Mouse (Mus musculus) gastrocnemius, adult 8-10 months (tissue): ENCODE measurements around the gene Ring1. TPM values are rescaled to one million over a fixed set of nuclear protein-coding genes. Genes with fewer than 3 reads are reported as not detected.

Experiments used
- DNase-seq, 2 experiments: peaks; one replicate each; pipeline ENCODE4 v3.0.0; 2022; ENCODE audit warnings: low spot score in 2 of 2
- total RNA-seq, 4 experiments: library from RNA; stranded (reverse); gene quantifications; 2 replicates each; pipeline ENCODE4 v1.2.4; 2022

Gene Ring1
- 10 to 100 TPM in 3 of 4 experiments, 1 to 10 TPM in 1; 9.8 to 15.6 (median 11.7) TPM for total RNA-seq

DNA sequence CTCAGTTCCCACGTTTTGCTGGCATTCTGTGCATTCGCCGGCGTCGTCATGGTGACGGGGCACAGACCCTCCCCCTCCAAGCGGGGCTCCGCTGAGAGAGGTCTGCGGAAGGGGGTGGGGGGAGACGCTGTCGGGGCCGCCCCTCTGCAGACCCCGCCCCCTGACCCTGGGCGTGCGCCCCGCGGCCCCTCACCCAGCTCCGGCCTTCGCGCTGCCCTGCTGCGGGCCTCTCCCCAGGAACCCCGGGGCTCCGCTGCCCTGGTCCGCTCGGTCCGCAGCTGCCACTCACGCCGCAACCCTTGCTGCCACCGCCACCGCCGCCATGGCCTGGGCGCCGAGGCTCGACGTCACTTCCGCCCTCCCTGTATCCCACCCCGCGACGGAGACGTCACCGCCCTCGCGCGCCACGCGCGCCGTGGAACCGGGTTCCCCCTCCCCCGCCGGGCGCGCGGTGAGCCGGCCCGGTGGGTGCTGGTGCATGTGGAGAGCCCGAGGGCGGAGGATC, at the start of gene Ring1:
TSS of gene Ring1 (minus strand) at position 364 of the 505 bp plus-strand sequence.
- peak; percentile 70 to 74 for DNase-seq

DNA sequence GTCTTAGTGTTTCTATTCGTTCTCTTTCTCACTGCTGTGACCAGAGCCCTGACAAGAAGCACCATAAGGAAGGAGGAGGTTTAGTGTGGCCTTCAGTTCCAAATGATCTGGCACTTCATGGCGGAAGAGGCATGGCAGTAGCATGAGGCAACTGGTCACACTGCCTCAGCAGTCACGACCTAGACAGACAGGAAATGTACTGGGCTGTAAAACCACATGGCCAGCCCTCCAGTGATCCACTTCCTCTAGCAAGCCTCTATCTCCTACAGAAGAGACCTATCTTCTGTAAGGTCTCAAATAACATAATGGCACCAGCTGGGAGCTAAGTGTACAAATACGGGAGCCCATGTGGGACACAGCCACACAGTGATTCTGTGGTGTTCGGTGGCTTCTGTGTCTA, 47.6 kb upstream of the Ring1 start:
- no peak for DNase-seq

DNA sequence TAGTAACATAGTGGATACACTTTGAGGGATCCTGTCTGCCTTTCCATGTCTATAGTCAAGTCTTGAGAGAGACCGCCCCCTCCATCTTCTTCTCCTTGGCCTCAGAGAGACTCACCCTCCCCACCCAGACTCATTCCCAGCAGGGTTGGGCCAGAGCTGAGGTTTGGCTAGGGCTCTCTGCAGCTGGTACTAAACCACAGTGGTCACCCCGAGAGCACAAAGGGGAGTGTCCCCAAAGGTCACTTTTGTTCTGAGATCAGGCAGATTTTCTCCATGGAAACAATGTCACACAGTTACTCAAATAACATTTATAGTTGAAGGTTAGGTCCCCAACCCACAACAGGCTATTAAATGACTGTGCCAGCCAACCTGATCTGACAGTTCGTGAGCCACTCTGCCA, 44.4 kb upstream of the Ring1 start:
- no peak for DNase-seq

DNA sequence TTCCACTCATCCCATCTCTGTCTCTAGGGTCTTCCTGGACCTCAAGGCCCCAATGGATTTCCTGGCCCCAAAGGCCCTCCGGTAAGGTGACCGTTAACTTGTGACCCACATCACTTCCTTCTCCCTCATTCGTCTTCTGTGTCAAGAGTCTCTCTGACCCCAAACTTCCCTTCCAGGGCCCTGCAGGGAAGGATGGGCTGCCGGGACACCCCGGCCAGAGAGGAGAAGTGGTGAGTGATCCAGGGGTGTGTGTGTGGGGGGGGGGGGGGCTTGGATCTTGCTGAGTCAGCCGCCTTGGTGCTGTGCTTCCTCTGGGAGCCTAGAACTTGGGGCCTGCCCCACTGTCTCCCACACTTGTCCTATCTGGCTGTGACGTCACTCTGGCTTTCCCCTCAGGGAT, 32.7 kb upstream of the Ring1 start:
- no peak for DNase-seq

DNA sequence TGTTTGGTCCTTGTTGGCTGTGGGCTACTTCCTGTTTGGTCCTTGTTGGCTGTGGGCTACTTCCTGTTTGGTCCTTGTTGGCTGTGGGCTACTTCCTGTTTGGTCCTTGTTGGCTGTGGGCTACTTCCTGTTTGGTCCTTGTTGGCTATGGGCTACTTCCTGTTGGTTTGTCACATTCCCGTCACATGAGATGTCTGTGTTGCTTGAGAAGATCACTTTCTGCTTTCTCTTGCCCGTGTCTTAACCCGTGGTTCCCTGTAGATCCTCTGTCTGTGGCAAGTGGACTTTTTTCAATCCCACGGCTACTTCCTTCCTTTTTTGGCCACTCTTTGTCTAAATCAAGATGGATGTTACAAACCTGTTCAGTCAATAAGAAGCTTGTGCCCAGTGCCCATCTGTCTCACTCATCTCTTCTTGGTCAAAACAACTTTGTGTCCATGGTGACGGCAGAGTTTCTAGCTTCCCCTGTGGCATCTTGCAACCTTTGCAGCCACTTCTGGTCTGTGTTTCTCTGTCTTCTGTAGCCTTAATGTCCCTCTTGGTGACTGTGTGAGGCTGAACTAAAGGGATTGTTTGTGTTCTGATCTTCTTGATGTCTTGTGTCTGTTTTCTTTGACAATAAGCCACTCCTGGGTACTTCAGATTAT, 23.0 kb upstream of the Ring1 start:
- DNase-seq: no peak

DNA sequence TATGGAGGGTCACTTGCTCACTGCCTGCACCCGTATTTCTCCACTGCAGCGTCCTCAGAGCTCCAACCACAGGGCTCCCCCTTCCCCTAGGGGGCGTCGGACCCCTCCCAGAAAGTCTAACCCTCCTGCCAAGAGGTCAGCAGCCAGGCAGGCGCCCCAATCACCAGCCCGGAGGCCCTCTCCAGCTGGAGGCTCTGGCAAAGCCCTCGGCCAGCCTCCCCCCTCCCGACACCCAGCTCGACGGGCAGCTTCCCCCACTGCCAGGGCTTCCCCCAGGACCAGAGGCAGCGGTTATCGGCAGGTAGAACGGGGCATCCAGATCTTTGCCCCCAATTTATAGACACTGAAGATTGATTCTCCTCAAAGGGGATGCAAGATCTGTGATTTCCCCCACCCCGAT, 21.5 kb upstream of the Ring1 start:
- DNase-seq: no peak

DNA sequence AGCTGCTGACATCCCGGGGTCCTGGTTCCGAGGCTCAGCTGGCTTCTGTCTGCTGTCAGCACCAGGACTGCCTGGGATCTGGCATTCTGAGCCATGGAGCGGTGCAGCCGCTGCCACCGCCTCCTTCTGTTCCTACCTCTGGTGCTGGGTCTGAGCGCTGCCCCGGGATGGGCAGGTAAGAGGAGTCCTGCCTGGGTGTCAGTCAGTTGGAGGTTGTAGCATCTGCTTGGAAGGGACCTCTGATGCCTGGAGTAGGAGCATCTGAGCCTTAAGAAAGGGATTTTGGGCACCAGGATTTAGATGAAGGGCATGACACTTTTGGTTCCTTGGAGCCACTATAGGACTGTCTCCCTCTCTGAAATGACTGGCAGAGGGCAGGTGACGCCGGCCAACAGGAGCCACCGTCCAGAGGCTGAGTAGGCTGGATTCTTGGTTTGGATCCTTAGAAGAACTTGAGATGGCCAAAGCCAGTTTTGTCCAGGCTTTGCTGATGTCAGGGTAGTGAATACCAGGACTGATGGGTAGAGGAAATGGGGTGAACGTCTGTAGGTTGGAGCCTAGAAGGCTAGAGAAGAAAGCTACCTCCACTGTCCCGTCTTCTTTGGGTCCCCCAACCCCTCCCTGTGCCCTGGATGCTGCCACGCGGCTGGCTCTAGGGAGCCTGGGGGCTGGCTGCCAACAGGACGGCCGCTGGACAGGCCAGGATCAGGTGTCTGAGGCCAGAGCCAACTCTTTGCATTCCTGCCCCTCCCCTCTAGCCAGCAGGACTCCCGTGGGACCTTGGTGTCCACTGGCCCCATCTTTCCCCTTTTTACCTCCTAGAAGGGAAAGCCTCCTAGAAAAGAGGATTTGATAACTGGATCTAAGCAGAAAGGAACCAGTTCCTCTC, 15.3 kb upstream of the Ring1 start:
- peak; percentile 82 to 87 for DNase-seq

DNA sequence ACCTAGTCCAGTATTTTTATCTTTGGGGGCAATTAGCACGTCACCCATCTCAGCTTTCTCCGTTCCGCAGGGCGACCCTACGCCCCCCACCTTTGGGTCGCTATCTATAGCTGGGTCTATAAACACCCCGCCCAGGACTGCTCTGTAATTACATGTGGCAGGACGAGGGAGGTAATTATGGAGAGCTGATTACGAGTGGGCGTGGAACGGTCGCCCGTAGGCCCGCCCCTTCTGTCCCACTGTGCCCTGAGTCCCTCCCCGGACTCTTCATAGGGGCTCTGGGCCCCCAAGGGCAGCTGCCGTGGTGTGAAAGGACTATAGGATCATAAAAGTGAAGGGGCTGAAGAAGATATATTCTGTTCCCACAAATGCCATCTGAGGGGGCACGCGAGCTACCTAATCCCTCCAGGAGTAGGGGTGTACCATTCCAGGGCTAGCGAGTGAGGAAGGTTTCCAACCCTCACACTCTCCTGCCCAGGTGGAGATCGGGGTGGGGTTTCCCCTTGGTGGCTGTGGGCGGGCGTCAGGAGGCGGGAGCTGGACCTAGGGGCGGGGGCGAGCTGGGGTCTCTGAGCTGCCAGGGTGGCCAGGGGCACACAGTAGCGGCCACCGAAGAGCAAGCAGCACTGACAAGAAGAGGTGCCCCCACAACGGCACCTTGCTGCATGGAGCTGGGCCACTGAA, 14.5 kb upstream of the Ring1 start, which contains the start of gene Col11a2:
TSS of gene Col11a2 (plus strand) at position 560 of the 684 bp plus-strand sequence.
- DNase-seq: no peak

DNA sequence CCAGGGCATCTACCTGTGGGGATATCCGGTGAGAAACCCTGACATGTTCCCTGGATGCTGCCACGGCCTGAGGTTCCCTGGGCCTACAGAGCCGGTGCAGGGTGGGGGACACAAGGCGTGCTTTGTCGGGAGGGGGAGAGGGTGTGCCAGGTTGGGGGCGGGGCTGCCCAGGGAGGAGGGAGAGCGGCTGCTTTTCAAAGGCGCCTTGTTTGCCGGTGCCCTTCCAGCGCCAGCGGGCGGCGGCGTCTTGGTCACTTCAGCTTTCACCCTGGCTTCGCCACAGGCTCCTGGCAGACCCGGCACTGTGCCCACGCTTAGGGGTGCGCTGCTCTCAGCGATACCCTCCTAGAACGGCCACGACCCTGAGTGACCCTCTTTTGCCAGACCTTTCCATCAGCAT, 14.0 kb upstream of the Ring1 start:
- DNase-seq: no peak

DNA sequence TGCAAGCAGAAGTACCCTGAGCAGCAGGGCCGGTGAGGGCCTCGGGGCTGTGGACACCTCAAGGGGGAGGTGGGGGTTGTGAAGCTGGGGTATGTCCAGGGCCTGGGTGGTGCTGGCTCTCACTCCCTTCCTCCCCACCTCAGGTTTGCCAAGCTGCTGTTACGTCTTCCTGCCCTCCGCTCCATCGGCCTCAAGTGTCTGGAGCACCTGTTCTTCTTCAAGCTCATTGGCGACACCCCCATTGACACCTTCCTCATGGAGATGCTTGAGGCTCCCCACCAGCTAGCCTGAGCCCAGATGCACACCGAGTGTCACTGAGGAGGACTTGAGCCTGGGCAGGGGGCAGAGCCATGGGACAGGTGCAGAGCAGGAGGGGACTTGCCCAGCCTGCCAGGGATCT, 12.8 kb upstream of the Ring1 start:
- no peak for DNase-seq

DNA sequence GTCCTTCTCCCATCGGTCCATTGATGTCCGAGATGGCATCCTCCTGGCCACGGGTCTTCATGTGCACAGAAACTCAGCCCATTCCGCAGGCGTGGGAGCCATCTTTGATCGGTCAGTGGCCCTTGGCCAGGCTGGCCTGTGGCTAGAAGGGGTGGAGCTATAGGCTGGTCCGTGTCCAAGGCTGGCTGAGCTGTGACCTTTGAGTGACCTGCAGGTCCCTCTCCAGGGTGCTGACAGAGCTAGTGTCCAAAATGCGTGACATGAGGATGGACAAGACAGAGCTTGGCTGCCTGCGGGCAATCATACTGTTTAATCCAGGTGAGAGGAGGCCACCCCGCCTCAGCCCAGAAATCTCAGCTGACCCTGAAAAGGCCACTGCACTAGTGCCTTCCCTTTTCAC, 12.2 kb upstream of the Ring1 start:
- no peak for DNase-seq

DNA sequence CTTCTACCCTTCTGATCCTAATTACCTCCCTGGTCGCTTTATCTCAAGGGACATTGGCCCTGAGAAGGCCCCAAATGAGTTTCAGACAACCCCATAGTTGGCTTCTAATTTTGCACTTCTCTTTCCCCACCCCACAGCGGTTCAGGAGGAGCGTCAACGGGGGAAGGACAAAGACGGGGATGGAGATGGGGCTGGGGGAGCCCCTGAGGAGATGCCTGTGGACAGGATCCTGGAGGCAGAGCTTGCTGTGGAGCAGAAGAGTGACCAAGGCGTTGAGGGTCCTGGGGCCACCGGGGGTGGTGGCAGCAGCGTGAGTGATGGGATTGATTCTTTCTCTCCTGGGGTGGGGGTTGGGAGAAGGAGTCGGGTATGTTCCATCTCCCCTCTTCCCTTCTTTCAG, 11.0 kb upstream of the Ring1 start:
- no peak for DNase-seq

DNA sequence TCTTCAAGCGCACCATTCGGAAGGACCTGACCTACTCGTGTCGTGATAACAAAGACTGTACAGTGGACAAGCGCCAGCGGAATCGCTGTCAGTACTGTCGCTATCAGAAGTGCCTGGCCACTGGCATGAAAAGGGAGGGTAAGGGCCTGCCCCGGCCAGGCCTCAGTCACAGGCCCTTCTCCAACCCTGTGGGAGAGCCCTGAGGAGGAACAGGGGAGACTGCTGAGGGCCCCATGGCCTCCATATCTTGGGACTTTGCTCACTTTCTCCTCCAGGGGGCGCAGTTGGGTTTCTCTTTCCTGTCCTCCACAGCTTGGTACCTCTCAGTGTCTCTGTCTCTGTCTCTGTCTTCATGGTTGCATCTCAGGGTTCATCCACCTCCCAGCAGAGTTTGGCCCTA, 9.6 kb upstream of the Ring1 start:
- DNase-seq: peak in 1 of 2 experiments; percentile 49

DNA sequence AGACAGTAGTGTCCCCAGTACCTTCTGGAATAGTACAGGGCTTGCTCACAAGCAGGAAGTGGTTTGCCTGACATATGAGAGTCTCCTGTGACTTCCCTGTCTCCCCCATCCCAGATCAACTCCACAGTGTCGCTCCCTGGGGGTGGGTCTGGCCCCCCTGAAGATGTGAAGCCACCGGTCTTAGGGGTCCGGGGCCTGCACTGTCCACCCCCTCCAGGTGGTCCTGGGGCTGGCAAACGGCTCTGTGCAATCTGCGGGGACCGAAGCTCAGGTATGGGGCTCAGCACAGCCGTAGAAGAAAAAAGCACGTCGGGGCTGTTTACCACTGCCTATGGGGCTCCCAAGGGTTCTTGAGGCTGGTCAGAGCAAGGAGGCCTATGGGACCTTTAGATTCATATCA, 9.0 kb upstream of the Ring1 start:
- DNase-seq: no peak

DNA sequence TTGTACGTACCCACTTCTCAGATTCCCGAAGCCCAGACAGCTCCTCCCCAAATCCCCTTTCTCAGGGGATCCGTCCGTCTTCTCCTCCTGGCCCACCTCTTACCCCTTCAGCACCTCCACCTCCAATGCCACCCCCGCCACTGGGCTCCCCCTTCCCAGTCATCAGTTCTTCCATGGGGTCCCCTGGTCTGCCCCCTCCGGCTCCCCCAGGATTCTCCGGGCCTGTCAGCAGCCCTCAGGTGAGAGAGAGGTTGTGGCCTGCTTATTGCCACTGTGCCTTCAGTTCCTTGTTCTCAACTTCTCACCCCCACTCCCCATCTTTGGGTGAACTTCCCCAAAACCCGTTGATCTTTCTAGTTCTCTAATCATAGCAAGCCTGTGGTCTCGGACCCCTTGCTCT, 8.3 kb upstream of the Ring1 start:
- DNase-seq: no peak

DNA sequence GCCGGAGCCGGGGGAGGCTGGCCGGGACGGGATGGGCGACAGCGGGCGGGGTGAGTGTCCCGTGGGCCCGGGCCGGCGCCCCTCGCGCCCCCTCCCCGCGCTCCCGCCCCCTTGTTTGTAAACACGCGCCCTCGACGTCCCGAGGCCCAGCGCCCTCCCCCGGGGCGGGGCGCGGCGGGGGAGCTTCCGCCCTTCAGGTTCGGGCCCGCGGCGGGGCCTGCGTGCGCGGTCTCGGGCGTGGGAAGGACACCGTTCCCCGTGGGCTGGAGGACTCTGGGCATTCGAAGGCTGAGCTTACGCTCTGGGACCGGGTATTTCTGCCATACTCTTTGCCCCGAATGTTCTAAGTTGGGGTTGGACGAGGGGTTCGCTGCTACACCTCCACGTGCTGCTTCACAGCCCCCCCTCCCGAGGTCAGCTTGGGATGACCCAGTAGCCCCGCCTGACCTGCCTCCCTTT, 7.7 kb upstream of the Ring1 start:
- DNase-seq: peak in 1 of 2 experiments; percentile 64

DNA sequence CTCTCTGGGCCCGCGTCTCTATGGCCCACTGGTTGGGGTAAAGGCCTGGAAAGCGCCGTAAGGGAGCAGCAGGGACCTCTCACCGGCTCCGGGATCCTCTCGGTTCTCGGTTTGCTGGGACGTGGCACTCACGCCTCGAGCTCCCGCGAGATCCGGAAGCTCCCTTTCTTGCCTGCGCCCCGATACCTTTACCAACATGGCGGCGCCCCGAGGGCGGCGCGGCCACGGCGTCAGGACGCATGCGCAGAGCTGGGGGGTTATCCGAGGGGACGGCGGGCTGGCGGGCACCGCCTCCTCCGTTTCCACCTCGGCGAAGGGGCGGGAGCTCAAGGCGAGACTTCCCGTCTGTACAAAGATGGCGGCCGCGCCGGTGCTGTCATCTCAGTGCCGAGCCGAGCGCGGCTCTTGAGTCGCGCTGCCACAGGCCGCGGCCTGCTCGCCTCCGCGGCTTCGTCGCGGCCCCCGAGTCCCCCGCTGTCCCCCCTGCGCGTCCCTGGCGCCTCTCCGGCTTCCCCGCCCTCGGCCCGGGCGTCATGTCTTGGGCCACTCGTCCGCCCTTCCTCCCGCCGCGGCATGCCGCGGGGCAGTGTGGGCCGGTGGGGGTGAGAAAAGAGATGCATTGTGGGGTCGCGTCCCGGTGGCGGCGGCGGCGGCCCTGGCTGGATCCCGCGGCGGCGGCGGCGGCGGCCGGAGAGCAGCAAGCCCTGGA, 7.1 kb upstream of the Ring1 start, which contains the start of the genes Slc39a7 and Rxrb:
TSS of gene Slc39a7 (minus strand) at position 218 of the 709 bp plus-strand sequence.
TSS of gene Rxrb (plus strand) at position 348 of the 709 bp plus-strand sequence.
- DNase-seq: peak; percentile 97 to 98

DNA sequence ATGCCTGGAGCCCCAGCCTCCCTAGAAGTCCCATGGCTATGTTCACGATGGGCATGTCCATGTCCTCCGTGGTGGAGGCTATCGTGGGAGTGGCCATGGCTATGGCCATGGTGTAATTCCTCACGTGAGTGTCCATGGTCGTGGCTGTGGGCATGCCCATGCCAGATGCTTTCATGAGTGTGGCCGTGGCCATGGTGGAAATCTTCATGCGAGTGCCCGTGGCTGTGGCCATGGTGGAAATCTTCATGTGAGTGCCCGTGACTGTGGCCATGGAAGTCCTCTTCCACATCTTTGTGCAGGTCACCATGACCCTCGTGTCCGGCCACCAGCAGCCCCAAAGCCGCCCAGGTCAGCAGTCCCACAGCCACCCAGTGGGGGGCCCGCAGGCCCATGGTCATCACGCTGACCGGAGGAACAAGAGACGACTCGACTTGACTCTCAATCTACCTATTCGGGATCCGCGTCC, 6.4 kb upstream of the Ring1 start:
- DNase-seq: no peak

DNA sequence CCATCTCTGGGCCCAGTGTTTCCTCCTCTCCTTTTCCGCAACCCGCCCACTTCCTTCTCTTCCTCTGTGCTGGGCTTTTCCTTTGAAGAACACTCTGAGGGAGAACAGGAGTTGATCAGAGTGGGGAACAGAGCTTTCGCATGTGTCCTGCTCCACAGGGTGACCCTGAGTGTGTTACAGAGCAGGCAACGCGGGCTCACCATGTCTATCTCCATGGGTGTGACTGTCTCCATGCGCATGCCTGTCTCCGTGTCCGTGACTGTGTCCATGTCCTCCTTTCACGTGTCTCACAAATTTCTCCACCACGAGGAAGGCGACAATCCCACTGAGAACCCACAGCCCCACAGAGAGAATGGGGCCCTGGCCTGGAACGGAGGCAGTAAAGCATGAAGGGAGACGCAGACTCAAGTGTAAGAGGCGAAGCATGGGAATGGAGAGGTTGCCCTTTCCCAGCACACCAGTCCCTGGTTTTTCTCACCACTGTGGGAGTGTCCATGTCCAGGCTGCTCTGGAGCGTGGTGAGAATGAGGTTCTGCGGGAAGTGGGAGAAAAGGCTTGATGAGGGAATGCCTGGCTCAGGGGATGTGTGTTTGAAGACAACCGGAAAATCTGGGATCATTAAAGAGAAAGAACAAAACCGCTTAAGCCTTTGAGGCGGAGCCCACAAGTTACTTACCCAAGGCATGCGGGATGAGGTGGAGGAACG, 5.6 kb upstream of the Ring1 start:
- no peak for DNase-seq
